Mouse (Mus musculus): ENCODE data around the gene Adam23.

Adam23 gene

GRCm38 (mm10) chr1:63484646-63485045 is 39.0 kb downstream of the Adam23 start:
- no peak for DNase-seq (ENCODE audit: low spot score in 2 of 2)

DNA sequence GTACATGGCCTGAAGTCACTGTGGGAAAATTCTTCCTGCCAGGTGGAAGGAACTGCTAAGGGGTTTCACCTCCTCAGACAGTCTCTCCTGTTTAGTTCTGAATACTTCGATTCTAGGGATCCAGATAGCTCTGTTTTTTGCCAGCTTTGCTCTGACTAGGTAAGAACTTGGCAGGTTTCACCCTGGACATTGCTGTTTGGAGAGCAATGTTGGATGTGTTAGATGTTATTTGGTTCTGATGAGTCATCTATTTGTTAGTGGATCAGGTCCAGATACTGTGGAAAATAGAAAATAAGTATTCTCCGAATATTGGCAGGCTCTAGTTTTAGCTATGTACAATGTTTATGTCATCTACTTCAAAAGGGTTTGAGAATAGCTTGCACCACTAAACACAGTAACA is 41.0 kb downstream of the Adam23 start:
- no peak for DNase-seq (ENCODE audit: low spot score in 2 of 2)

- no peak for DNase-seq (ENCODE audit: low spot score in 2 of 2)
Measured at GRCm38 (mm10) chr1:63491001-63491400, 45.3 kb downstream of the Adam23 start.

DNA sequence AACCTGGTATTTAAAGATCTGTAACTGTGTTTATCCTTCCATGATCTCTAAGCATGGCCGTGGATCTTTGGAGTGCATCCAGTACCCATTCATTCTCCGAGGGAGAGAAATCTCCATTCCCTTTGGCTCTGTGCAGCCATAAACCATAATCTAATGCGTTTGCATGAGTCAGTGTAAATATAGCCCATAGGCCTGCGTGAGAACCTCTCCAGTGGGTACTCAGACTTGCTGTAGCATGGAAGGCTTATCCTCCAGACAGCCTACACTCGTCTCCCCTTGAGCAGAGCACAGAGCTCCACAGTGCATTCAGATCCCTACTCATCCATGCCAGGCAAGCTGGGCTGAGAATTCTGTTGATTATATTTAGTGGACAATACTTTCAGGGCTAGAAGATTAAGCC is 47.6 kb downstream of the Adam23 start:
- DNase-seq (ENCODE audit: low spot score in 2 of 2), result no peak

- no peak for DNase-seq (ENCODE audit: low spot score in 2 of 2)
Measured at GRCm38 (mm10) chr1:63507386-63507785, 61.7 kb downstream of the Adam23 start.

DNA sequence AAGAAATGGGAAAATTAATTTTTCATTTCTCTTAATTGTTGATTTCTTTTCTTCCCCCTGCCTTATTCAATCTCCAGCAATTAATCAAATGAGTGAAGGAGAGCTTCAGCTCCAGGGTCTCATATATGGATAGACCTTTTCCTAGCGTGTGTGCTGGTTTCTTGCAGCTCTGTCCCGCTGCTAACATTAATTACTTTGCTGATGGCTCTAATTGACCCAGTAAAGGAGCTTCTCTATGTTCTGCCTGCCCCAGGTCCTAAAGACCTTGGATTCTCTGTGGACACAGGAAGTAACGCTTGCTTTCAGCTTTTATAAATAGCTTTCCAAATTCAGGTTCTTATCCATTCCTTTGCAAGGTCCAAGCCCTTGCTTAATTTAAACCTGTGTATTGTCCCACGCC is 63.1 kb downstream of the Adam23 start:
- no peak for DNase-seq (ENCODE audit: low spot score in 2 of 2)

DNA sequence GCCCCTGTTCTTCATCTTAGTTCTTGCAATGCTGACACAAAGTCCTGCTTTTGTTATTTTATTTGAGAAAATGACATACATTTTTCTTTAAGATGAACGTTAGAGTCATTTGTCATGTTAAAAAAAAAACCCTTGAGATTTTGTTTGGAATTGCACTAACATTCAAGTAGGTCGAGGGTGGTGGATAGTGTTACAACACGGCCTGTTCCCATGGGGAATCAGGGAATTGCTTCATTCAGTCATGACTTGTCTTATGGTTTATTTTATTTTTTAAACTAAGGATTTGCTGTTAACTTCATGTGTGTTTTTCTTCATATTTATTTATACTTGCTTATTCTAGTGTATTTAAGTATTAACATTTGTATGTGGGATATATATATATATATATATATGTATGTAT is 65.7 kb downstream of the Adam23 start:
- DNase-seq (ENCODE audit: low spot score in 2 of 2), result no peak

GRCm38 (mm10) chr1:63517800-63518199 is 72.1 kb downstream of the Adam23 start:
- DNase-seq (ENCODE audit: low spot score in 2 of 2), result no peak

DNA sequence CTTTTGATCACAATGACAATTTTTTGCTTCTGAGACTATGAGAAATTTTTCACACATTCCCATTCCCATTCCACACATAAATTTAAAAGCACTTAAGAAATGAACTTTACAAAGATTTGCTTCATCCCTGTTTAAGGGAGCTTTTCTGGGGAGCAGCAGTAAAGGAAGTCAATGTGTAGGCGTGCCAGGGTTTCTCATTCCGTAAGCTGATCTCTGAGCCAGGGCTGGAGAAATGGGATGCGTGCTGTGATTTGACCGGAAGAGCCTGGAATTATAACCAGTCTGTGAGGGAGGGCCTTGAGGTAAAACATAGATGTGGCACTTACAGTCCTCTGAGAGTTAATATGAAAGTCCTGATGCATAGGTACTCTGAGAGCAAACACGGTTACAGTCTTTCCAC is 73.1 kb downstream of the Adam23 start:
- DNase-seq (ENCODE audit: low spot score in 2 of 2), result no peak

DNA sequence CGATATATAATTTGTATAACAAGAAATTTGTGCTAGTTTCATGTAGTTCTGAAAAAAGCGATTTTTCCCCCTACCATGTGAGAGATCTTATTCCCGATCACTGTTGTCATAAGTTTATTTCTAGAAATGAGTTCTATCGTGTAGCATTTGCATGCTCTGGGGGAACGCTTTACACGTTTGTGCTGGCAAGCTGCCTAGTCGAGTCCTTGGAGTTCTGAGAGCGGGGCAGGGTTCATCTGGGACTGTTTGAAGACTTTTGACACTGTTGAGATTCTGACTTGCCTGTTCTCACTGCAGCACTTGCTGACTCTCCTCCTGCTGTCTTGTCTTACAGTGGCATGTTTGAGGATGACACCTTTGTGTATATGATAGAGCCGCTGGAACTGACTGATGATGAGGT is 84.2 kb downstream of the Adam23 start:
- no peak for DNase-seq (ENCODE audit: low spot score in 2 of 2)

DNA sequence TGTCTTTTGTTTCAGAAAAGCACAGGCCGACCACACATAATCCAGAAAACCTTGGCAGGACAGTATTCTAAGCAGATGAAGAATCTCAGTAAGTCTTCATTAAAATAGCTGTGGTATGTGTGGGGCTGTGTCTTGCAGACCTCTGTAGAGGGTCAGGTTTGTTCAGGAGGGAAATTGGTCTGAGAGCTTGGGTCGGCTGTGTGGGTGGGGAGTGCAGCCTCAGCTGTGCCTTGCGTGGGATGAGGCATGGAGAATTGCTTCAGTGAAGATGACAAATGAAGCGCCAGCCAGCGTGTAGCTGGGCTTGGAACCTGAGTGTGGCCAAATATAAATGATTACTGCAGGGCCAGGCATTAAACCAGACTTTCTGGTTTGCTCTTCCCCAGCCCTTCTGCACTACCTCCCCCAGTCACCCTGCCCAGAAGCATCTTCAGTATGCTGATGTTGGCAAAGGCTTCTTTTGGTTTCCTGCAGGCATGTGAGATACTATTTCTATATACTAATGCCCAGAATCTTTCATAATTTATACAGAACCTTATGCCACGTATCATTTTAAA is 88.7 kb downstream of the Adam23 start:
- no peak for DNase-seq (ENCODE audit: low spot score in 2 of 2)

GRCm38 (mm10) chr1:63539884-63540613 is 94.4 kb downstream of the Adam23 start:
- DNase-seq (ENCODE audit: low spot score in 2 of 2), result no peak

DNA sequence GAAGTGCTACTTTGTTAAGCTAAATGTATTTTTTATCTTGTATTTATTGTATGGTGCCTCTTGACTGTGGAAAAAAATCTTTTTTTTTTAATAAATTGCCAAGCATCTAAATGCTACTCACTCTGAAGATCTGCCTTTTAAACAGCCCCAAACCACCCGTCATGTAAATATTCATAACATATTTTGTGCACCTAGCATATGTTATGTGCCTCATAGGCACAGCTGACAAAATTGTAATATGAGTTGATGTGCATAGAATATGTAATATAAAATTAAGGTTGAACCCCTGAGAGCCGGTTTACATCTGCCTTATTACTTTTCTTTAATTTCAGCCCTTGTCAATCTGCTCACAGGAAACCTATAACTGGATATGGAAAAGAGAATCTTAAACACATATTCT is 98.4 kb downstream of the Adam23 start:
- no peak for DNase-seq (ENCODE audit: low spot score in 2 of 2)

DNA sequence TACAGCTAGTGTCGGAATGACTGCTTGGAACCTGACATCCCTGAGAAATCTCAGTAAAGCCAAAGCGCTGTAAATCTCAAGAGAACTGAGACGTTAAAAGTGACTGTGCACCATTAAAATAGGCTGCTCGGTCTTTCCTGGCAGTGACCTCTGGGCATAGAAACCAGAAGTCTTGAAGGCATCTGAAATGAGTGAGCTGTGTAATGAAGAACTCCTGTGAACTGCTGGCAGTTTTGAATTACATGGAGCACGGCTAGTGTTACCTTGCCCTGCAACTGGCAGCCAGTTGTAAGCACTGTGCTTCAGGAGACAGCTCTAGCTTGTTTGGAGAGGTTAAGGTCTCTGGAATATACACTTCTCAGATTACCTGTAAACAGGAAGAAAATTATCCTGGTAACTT is 107.3 kb downstream of the Adam23 start:
- no peak for DNase-seq (ENCODE audit: low spot score in 2 of 2)

DNA sequence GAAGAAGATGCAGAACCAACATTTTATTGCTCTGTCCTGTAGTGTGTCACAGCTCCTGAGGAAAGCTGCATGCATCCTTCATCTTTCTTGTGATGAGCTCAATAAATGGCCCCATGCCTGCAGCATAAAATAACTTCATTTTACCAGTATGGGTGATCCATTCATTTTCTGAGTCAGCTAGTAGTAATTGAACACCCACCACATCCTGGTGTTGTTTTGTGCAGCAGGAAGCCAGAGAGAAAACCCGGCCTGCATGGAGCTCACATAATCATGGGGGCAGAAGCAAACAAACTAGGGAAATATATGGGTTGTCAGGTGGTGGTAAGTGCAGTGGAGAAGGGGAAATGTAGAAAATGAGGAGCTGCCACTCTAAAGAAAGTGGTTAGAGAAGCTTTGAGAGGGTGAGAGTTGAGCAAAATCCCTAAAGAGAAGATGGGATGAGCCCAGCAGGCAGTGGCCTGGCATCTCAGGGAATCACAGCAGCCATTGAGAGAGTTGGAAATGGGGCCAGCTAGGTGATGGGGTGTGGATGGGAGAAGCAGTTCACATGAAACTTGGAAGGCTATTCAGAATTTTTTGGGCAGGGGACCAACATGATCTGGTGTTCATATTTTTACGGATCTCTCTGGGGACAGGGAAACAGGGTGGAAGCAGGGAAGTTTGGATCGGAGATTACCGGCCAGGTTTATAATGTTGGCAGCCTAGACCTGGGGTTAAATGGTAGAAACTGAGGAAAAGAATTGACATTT is 116.3 kb downstream of the Adam23 start:
- no peak for DNase-seq (ENCODE audit: low spot score in 2 of 2)

GRCm38 (mm10) chr1:63563928-63564327 is 118.2 kb downstream of the Adam23 start:
- no peak for DNase-seq (ENCODE audit: low spot score in 2 of 2)

DNA sequence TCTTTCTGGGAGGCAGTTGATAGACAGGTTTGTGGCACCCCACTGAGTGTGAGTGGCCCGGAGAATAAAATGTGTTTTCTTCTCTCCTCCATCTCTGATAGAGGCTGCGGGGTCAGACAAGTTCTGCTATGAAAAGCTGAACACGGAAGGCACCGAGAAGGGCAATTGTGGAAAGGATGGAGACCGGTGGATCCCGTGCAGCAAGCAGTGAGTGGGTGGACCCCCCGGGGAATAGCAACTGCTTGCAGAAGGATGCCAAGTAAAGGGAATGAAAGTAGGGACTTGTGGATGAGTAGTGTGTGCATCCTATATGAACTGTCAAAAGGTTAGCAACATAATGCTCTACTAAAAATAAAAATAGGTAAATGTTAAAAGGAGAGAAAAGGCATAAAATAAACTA is 120.8 kb downstream of the Adam23 start:
- DNase-seq (ENCODE audit: low spot score in 2 of 2), result no peak

DNA sequence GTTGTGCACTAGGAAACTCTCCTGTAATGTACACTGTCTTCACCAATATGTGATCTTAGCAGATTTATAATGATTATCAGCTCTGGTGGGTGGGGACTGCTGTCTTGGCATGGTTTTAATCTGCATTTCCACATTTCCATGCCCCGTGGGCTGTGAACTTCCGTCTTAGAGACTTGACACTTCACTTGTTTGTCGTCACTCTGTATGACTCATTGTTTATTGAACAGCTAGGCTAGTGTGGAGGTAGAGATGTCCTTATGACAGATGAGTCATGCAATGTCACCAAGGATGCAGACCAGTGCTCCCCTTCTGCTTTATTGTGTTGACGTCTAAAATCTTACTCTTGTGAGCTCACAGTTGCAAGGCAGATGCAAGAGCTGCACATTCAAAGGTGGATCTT is 121.3 kb downstream of the Adam23 start:
- DNase-seq (ENCODE audit: low spot score in 2 of 2), result no peak

GRCm38 (mm10) chr1:63572229-63572628 is 126.5 kb downstream of the Adam23 start:
- no peak for DNase-seq (ENCODE audit: low spot score in 2 of 2)

DNA sequence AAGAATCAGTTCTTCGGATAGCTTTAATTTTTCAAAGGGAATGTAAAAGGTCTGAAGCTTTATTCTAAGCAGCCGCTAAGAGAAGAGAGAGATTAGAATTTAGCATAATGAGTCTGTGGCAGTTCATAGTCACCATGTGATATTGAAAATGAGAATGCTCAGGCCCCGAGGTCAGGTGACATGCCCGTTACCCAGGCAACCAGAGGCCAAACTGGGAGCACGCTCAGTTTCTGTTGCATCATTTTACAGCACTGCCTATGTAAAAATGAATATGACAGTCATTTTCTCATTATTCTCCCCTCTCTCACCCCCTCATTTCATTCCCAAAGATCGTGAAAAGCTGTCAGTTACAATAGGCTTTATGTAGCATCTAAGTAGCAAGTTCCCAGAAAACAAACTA is 127.7 kb downstream of the Adam23 start:
- no peak for DNase-seq (ENCODE audit: low spot score in 2 of 2)

- no peak for DNase-seq (ENCODE audit: low spot score in 2 of 2)
Measured at GRCm38 (mm10) chr1:63573864-63574611, 128.3 kb downstream of the Adam23 start.

DNA sequence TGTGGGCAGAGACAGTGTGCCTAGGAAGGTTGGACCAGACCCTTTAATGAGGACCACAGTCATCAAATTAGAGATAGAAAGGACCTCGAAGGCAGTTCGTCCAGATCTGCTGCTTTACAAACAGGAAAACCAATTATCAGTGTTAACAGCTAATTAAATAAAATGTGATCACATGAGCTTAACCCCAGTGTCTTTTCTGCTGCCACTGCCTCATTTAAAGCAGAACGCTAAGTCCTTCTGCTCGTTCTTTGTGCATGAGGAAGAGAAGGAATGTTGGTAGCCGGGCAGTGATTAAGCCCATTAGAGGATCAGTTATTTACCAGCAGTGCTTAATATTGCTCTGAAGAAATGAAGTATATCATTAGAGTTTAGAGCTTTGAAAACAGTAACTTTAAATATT is 131.1 kb downstream of the Adam23 start:
- DNase-seq (ENCODE audit: low spot score in 2 of 2), result no peak

All from thymus, postnatal 10 days (tissue).